Mouse (Mus musculus) urinary bladder, adult 2 months (tissue): Measurements from ENCODE around the gene 3110082I17Rik. TPM values are rescaled to one million over a fixed set of nuclear protein-coding genes. Genes with fewer than 3 reads are reported as not detected.

Experiments
- DNase-seq: peaks from one replicate; pipeline ENCODE4 v3.0.0; 2022; ENCODE audit warnings: low spot score
- polyA plus RNA-seq: library from polyadenylated mRNA; depleted of rRNA; stranded (reverse); fragments of >200 nt; gene quantifications from 2 replicates; pipeline ENCODE4 v1.2.3, GENCODE M21; 2012; rRNA removed

The 3110082I17Rik gene
- polyA plus RNA-seq, 1 experiment = 13.9 TPM

DNA sequence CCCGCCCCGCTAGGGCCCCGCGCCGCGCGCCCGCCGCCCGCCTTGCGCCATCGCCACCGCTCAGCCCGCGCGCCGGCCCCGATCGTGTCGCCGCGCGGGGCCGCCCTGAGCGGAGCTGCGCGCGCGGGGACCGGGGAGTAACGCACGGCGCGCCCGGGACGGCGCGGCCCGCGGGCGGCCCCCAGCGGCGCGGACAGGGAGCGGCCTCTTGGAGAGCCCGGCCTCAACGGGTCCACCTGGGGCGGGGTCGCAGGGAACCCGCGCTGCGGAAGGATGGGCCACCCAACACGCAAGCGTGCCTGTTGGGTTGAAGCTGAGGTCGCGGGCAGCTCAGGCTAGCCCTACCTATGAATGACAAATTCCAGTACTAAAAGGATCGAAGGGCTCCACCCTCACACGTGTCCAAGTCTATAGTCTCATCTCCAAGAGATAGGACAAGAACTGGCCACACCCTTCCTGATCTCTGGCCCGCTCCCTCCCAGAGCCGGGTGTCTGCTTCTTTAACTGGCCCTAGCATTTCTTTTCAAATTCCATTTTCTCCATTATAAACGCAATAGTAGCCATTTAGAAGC lies 134.8 kb downstream of the 3110082I17Rik start, which contains the start of gene Adap1:
Adap1 (minus strand) TSS at position 228 of the 572 bp plus-strand sequence.
- DNase-seq = peak; percentile 65

DNA sequence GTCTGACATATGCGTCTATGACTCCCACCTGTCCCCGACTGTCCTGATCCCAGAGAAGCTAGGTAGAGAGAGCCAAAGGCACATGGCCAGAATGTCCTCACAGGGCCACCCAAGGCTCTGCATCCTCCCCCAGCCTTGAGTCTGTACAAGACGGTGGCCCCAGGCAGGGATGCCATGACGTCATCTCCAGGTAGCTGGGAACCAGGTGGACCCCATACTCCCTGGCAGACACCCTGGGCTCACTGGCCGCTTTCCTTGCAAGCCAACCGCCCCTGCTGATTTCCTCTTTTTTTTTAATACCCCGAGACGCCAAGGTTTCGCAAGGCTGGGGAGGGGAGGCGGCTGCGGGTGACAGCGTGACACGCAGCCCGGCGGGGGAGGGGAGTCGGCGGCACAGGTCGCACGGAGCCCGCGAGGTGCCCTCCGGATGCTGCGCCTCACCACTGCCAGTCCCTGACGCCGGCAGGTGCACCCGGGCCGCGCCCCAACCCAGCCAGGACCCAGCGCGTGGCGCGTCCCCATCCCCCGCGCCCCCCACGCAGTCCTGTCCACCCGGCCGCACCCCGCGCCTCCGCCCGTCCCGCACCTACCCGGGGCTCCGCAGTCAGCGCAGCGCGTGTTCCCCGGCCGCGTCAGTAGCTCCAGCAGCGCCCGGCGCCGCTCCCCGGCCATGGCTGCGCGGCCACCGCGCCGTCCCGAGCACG lies 135.5 kb downstream of the 3110082I17Rik start:
- no peak for DNase-seq

DNA sequence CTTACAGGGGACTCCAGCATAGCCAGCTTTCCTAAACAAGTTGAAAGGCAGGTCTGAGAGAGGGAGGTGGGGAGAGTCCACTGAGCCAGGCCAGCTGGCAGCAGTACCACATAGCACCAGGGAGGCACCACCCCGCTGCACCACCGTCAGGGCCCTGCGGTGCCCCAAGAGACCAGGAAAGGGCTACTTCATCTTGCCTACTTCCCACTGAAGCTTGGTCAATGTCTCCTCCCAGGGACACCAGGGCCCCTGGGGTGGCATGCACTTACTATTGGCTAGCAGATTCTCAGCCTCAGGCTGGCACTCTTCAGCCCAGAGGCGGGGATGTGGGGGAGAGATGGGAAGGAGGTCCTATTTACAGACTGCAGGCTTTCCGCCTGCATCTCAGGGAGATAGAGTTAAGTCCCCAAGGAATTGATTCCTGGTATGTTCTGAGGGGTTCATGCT lies 136.3 kb downstream of the 3110082I17Rik start:
- DNase-seq = no peak

DNA sequence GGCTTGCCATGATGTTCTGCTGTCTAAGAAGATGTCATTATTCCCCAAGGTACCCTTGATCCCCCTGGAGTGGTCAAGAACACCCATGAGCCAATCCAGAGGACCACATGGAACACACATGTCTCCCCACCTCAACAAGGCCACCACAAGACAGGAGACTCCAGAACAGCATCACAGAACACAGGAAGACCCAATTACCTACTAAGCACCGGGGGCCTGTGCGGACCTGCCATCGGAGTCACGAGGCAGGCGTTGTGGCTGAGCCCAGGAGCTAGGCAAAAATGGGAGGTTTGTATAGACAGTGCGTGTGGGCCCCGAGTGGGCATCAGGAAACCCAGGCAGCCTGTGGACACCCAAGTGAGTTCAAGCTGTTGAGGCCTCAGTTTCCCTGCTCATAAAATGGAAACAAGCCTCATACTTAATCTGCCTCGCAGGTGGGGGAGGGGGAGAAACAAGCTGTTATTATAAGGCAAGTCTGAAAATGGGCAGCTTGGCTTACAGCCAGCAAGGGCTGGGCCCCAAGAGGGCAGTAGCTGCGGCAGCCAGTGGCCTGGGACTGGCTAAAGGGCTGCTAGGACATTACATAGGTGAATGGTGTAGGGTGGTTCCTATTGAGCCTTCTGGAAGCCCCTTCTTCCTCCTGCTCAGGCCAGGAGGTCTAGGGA lies 136.9 kb downstream of the 3110082I17Rik start:
- no peak for DNase-seq

DNA sequence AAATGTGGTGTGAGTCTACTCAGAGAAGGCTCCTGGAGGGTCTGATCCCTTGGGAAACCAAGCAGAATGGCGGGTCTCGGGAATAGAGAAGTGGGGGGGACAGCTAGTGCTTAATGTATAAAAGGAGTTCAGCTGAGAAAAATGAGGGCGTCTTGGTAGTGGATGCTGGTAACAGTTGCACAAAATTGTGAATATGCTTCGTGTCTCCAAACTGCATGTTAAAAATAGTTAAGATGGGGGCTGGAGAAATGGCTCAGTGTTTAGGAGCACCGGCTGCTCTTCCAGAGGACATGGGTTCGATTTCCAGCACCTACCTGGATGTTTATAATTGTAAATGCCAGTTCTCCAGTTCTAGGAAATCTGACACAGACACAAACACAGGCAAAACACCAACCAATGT lies 139.0 kb downstream of the 3110082I17Rik start:
- DNase-seq = no peak

DNA sequence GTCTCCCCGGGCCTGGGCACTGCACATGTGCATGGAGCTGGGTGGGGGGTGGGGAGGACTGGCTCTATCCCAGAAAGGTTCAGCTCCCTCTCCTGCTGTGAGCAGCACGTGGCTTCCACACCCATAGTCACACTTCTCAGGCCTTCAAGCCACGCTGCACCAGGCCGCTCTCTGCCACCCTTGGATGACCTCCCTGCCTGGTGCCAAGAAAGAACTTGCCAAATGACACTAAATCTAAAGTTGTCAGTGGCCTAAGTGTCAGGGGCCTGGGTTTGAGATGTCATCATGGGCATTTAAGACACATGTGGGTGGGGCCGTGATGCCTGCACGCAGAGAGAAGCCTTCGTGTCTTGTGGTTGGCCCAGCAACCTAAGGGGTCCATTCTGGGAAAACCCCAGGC lies 139.9 kb downstream of the 3110082I17Rik start:
- no peak for DNase-seq

DNA sequence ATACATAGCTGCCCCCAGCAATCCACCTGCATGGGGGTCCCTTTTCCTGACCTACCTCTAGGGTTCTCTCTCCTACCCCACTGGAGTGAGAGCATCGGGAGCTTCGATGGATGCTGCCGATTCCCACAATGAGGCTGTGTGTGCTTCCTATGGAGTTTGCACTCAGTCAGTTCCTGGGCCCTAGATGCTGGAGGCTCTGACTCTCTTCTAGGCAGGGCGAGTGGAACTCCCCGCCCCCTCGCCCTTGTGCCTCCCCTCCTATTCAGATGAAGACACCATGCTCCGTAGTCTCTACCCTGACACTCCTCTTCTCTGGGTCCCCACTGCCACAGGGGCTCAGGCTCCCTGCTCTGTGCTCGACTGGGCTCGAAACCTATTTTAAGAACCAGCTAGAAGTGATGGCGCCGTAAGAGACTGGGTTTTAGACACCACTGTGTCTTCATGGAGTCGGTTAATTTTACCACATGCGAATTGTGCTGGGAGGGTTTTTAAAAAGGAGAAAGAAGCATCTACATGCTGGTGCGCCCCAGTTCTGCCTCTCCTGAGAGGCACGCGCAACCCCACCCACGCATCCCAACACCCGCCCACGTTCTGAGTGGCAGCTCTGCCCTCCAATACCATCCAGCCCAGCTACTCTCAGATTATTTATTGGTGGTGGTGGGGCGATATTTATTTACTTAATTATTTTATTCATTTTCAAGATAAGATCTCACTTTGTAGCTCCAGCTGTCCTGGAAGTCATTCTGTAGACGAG lies 142.4 kb downstream of the 3110082I17Rik start:
- DNase-seq = no peak

DNA sequence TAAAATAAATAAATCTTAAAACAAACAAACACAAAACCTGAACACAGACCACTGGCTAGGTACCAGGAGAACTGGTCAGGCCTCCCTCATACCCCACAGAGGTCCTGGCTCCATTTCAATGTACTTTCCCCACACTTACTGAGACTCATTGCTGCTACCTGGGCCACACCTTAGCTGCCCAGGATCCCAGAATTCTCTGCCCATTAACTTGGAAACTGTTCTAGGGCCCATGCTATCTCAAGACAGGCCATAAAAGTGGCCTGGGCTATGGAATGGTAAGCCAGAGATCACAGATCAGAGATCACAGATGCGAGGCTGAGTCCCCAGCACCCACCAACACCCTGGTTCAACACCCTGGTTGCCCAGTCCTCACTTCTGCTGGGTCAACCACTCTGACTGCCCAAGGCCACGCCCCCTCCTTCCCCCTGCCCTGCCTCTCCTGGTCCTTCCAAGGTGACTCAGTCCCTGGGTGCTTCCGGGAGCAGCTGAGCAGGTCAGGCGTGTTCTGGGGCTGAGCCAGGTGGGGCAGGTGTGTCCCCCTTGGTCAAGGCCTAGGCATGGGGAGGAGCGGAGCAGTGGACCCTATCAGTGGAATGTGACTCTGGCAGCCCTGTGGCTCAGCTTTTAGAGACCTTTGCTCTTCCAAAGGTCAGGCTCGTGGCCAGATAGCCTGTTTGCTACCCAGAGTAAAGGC lies 143.2 kb downstream of the 3110082I17Rik start:
- peak; percentile 53 for DNase-seq

DNA sequence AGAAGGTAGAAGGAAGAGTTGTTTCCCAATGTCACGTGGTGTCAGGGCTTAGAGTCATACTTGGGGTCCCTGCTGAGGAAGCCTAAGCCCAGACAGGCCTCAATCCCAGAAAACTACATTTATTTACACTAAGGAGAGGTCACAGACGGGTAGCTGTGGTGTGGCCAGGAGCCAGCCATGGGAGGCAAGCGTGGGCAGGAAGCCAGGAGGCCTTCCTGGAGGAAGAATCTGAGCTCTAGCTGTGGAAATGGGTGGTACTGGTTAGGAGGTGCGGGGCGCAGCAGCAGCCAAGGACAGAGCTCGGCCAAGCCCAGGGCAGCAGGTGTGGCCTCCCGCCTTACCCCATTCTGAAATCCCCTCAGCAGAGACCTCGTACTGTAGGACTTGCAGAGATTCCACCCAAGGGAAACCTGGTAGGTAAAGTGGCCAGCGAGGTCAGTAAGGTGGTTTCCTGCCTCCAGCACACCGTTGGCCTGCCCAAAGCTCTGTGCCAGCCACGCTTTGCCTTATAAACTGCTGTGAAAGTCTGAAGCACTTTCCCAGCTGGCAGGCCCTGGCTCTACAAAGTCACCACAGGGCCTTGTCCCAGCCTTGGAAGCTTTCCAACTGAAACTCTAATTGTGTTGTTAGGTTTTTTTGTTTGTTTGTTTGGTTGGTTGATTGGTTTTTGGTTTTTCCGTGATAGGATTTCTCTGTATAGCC lies 145.2 kb downstream of the 3110082I17Rik start:
- DNase-seq = no peak

DNA sequence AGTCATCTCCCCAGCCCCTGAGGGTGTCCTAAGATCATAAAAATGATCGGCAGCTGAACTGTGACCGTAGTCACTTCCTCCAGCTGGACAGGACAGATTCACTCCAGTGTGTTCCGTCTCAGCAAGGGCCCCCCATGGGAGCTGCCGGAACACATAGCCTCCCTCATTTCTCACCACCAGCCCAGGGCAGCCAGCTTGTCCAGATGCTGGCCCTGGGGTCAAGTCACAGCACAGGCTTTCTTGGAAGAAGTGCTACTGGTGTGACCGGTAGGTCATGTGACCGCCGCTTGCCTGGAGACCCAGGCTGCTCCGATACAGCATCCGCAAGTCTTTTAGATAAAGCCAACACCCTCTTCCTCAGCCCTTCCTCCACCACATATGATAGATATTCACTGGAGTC lies 146.8 kb downstream of the 3110082I17Rik start:
- no peak for DNase-seq

DNA sequence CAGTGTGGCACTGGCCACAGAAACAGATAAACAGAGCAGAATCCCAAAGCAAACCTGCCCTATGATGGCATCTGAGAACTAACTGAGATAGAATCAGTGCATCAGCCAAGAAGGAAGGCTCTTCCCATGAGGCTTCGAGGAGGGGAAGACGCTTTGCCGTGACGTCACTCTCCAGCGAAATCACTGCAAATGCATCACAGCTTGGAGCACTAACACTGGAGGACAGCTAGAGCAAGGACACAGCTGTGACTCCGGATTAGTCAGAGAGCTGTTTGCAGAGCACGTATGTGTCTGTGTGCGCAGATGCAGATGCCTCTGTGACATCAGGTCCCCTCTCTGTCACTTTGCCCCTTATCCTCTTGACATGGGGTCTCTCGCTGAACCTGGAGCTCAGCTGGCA lies 148.5 kb downstream of the 3110082I17Rik start:
- DNase-seq = no peak

DNA sequence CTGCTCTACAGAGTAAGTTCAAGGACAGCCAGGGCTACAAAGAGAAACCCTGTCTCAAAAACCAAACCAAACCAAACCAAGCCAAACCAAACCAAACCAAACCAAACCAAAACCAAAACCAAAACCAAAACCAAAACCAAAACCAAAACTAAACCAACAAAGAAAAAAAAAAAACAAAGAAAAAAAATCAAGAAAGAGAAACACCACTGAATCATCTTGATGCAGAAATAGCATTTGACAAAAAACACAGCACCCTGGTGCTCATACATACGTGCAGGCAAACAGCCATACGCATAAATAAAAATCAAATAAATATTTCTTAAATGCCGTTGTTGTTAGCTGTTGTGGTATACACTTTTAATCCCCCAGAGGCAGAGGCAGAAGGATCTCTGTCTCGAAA lies 149.8 kb downstream of the 3110082I17Rik start:
- no peak for DNase-seq

DNA sequence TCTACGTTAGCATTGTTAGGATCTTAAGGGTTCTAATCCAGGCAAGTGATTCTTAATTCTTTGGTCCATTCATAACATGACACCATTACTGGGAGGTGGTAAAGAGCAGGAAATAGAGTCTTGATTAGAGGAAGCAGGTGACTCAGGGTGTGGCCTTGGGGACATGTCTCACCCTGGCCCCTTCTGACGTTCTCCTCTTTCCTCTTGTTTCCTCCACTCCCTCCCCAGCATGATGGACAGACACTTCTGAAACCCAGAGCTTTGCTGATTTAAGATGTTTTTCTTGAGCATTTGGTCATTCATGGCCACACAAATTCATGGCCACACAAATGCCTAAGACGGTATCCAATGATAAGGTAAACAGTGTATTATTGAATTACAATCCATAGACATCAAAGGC lies 150.4 kb downstream of the 3110082I17Rik start:
- DNase-seq = no peak

Other genes with a start within 250 kb of the 3110082I17Rik start
- gene Get4, start 208.2 kb downstream of the 3110082I17Rik start, polyA plus RNA-seq = 90.8 and 107 TPM in 2 replicates
- gene Adap1, start 134.9 kb downstream of the 3110082I17Rik start, polyA plus RNA-seq = 45.4 and 46.6 TPM in 2 replicates
- gene Cox19, start 109.1 kb downstream of the 3110082I17Rik start, polyA plus RNA-seq = 45.3 and 52.4 TPM in 2 replicates
- not detected in 2 replicates for gene Cyp2w1, start 107.9 kb downstream of the 3110082I17Rik start, polyA plus RNA-seq
- 16.4 and 22.2 TPM in 2 replicates for gene Gpr146, start 82.8 kb downstream of the 3110082I17Rik start, polyA plus RNA-seq
- gene C130050O18Rik, start 55.2 kb downstream of the 3110082I17Rik start, polyA plus RNA-seq = 0.65 and 0.96 TPM in 2 replicates
- 0.96 and 1.5 TPM in 2 replicates for gene Gper1, start 37.4 kb downstream of the 3110082I17Rik start, polyA plus RNA-seq
- gene Zfand2a, start 24.0 kb upstream of the 3110082I17Rik start, polyA plus RNA-seq = 19.1 and 22.4 TPM in 2 replicates
- gene Uncx, start 83.0 kb upstream of the 3110082I17Rik start, polyA plus RNA-seq = not detected in 2 replicates